Mouse (Mus musculus) kidney, adult 2 months (tissue): ENCODE measurements around the gene Sfxn3. TPM values are rescaled to one million over a fixed set of nuclear protein-coding genes. Genes with fewer than 3 reads are reported as not detected.
"Not testable (repeated sequence)": the region's sequence is repeated elsewhere in the genome, so short reads cannot be mapped to it uniquely, and the experiment has no call there.

Experiments used
- DNase-seq: peaks from one replicate; pipeline ENCODE4 v3.0.0; 2021
- H3K27ac ChIP-seq: fragments of 200-500 bp; 2 replicates; pipeline ENCODE4 v1.5.1; 2012; ENCODE audit warnings: low read depth, low read length, control low read depth, inconsistent platforms; ENCODE audit not compliant: insufficient read depth
- H3K27me3 ChIP-seq: fragments of 200-500 bp; replicated peaks from 2 replicates; pipeline ENCODE4 v1.6.1; 2012; ENCODE audit warnings: mild to moderate bottlenecking, moderate library complexity, low read length, inconsistent platforms; ENCODE audit not compliant: control insufficient read depth, insufficient read depth
- H3K36me3 ChIP-seq: fragments of 200-500 bp; 2 replicates; pipeline ENCODE4 v1.6.1; 2012; ENCODE audit warnings: mild to moderate bottlenecking, moderate library complexity, low read length, inconsistent platforms; ENCODE audit not compliant: control insufficient read depth, insufficient read depth
- H3K4me1 ChIP-seq: fragments of 200-500 bp; 2 replicates; pipeline ENCODE4 v1.6.1; 2011; ENCODE audit warnings: low read length; ENCODE audit not compliant: control insufficient read depth, insufficient read depth
- H3K4me3 ChIP-seq: fragments of 200-500 bp; 2 replicates; pipeline ENCODE4 v1.5.1; 2011; ENCODE audit warnings: mild to moderate bottlenecking, low read depth, low read length, control low read depth; ENCODE audit not compliant: insufficient read depth
- CTCF ChIP-seq: fragments of 200-500 bp; conservative IDR thresholded peaks from 2 replicates; pipeline ENCODE4 v1.5.1; 2011; ENCODE audit warnings: low read depth, mild to moderate bottlenecking, control low read depth, low read length, moderate library complexity, mixed read lengths; ENCODE audit not compliant: insufficient read depth, insufficient read length
- POLR2A ChIP-seq: fragments of 200-500 bp; IDR thresholded peaks from one replicate; pipeline ENCODE4 v1.6.1; 2011; ENCODE audit warnings: low read depth, low read length, control low read depth
- WGBS: fragments of 180-500 bp; shearing (Covaris S2); methylation state at CpG from one replicate; pipeline ENCODE4 v1.1.7; 2018; 5-methylcytosine and 5-hydroxymethylcytosine counted together
- polyA plus RNA-seq: library from polyadenylated mRNA; depleted of rRNA; stranded (reverse); fragments of >200 nt; gene quantifications from 2 replicates; pipeline ENCODE4 v1.2.3, GENCODE M21; 2012

Gene Sfxn3
- polyA plus RNA-seq, 1 experiment, result 20.8 TPM

- Histone ChIP-seq H3K36me3 (no peaks in the 10 kb centered on the region), H3K27me3 (no peaks in the 10 kb centered on the region), H3K4me1 (no peaks in the 10 kb centered on the region), H3K4me3 (no peak overlapping the region), H3K27ac (no peak overlapping the region)
- TF ChIP-seq POLR2A (no peak), CTCF (peak; percentile 49)
- WGBS, result 44% methylated on average over 16 of the region's 16 CpGs
- DNase-seq, result no peak
Measured at GRCm38 (mm10) chr19:45036867-45037266, 10.4 kb upstream of the Sfxn3 start.

- H3K36me3 ChIP-seq, DNase-seq, H3K27me3 ChIP-seq, H3K4me1 ChIP-seq, H3K27ac ChIP-seq, H3K4me3 ChIP-seq: not testable (repeated sequence)
- WGBS, result 89% methylated on average over 7 of the region's 7 CpGs
Measured at GRCm38 (mm10) chr19:45038198-45038597, 9.1 kb upstream of the Sfxn3 start.

- 51% methylated on average over 13 of the region's 13 CpGs for WGBS
- DNase-seq, result no peak
- Histone ChIP-seq H3K36me3 (no peaks in the 10 kb centered on the region), H3K27ac (no peak overlapping the region), H3K4me1 (no peaks in the 10 kb centered on the region), H3K27me3 (no peaks in the 10 kb centered on the region; the same call in 1 of the 2 replicates), H3K4me3 (no peak overlapping the region)
- TF ChIP-seq POLR2A (no peak), CTCF (no peak)
Measured at GRCm38 (mm10) chr19:45040214-45040613, 7.1 kb upstream of the Sfxn3 start.

GRCm38 (mm10) chr19:45044389-45044927 is 2.8 kb upstream of the Sfxn3 start:
- H3K4me3 ChIP-seq, result no peak overlapping the region
- H3K27me3 ChIP-seq, result no peaks in the 10 kb centered on the region; the same call in 1 of the 2 replicates
- no peaks in the 10 kb centered on the region for H3K36me3 ChIP-seq
- no peak for DNase-seq
- no peaks in the 10 kb centered on the region for H3K4me1 ChIP-seq
- TF ChIP-seq POLR2A (no peak), CTCF (no peak)
- no peak overlapping the region for H3K27ac ChIP-seq
- WGBS, result 46% methylated on average over 11 of the region's 11 CpGs

- TF ChIP-seq POLR2A, result no peak
- no peak for TF ChIP-seq CTCF
- Histone ChIP-seq H3K27me3 (no peaks in the 10 kb centered on the region; the same call in 1 of the 2 replicates), H3K36me3 (no peaks in the 10 kb centered on the region), H3K4me3 (no peak overlapping the region), H3K4me1 (no peaks in the 10 kb centered on the region), H3K27ac (no peak overlapping the region)
- 39% methylated on average over 15 of the region's 15 CpGs for WGBS
- no peak for DNase-seq
Measured at GRCm38 (mm10) chr19:45045236-45045635, 2.1 kb upstream of the Sfxn3 start.

GRCm38 (mm10) chr19:45045651-45046050 is 1.7 kb upstream of the Sfxn3 start, which contains the start of gene Pdzd7:
Gene Pdzd7, minus strand, starts transcription at chr19:45045717.
- 62% methylated on average over 5 of the region's 5 CpGs for WGBS
- H3K27me3 ChIP-seq, result no peaks in the 10 kb centered on the region; the same call in 1 of the 2 replicates
- TF ChIP-seq POLR2A, result no peak
- no peak for DNase-seq
- no peaks in the 10 kb centered on the region for H3K36me3 ChIP-seq
- H3K4me1 ChIP-seq, result no peaks in the 10 kb centered on the region
- H3K27ac ChIP-seq, result no peak within 1 kb of the TSS
- H3K4me3 ChIP-seq, result peak within 1 kb of the TSS; percentile 50

- Histone ChIP-seq H3K4me3 (peak overlapping the region; percentile 50), H3K4me1 (no peaks in the 10 kb centered on the region), H3K36me3 (no peaks in the 10 kb centered on the region), H3K27ac (peak overlapping the region; percentile 87), H3K27me3 (no peaks in the 10 kb centered on the region; the same call in 1 of the 2 replicates)
- no peak for TF ChIP-seq POLR2A
- under 1% methylated on average over 34 of the region's 34 CpGs for whole genome bisulfite sequencing
- DNase-seq, result peak; percentile 93
Measured at GRCm38 (mm10) chr19:45046523-45047321, 581 bp upstream of the Sfxn3 start.
